Mouse (Mus musculus) hematopoietic stem cell, adult 5-6 weeks (primary cell): ENCODE measurements at regions not wholly inside any gene's neighbourhood (a gene's known extent, or its start where the extent isn't known, plus 50 kb on each side); places are given as distances from the start of the nearest gene placed in this dataset.

ENCODE experiments used
- ATAC-seq, 2 experiments: fragments of 125-278 bp in 1 of 2; replicated peaks in 1 of 2; 2 replicates each; pipeline ENCODE4 v1.8.0; 2016 to 2017; ENCODE audit warnings: inconsistent platforms in 2 of 2, mild to moderate bottlenecking in 2 of 2, moderate number of reproducible peaks in 2 of 2, low read depth in 1 of 2, moderate TSS enrichment in 1 of 2; ENCODE audit not compliant: low FRiP score in 2 of 2, poor library complexity in 2 of 2, severe bottlenecking in 2 of 2, insufficient read depth in 1 of 2, low TSS enrichment in 1 of 2

- no peak for ATAC-seq
These were observed 171.7 kb upstream of the Rbfox1 start for GRCm38 (mm10) chr16:5713476-5713875.

- no peak for ATAC-seq
These were observed 175.3 kb upstream of the Rbfox1 start for GRCm38 (mm10) chr16:5709831-5710230.

GRCm38 (mm10) chr16:5700731-5701255 lies 184.4 kb upstream of the Rbfox1 start:
- no peak for ATAC-seq

GRCm38 (mm10) chr16:5688322-5688721 lies 196.8 kb upstream of the Rbfox1 start:
- no peak for ATAC-seq

- ATAC-seq: no peak
These were observed 211.7 kb upstream of the Rbfox1 start for GRCm38 (mm10) chr16:5673372-5673960.

- no peak for ATAC-seq
These were observed 212.3 kb upstream of the Rbfox1 start for GRCm38 (mm10) chr16:5672871-5673270.

GRCm38 (mm10) chr16:5668403-5668967 lies 216.7 kb upstream of the Rbfox1 start:
- ATAC-seq: no peak

- no peak for ATAC-seq
These were observed 223.2 kb upstream of the Rbfox1 start for GRCm38 (mm10) chr16:5661918-5662317.

- no peak for ATAC-seq
These were observed 233.6 kb upstream of the Rbfox1 start for GRCm38 (mm10) chr16:5651551-5651950.

GRCm38 (mm10) chr16:5651002-5651401 lies 234.2 kb upstream of the Rbfox1 start:
- no peak for ATAC-seq

- no peak for ATAC-seq
These were observed 245.2 kb upstream of the Rbfox1 start for GRCm38 (mm10) chr16:5639956-5640355.

- ATAC-seq: no peak
These were observed 255.2 kb upstream of the Rbfox1 start for GRCm38 (mm10) chr16:5629996-5630395.

- no peak for ATAC-seq
These were observed 257.2 kb upstream of the Rbfox1 start for GRCm38 (mm10) chr16:5627910-5628309.

GRCm38 (mm10) chr16:5627117-5627909 lies 257.8 kb upstream of the Rbfox1 start:
- no peak for ATAC-seq

GRCm38 (mm10) chr16:5625159-5625558 lies 260.0 kb upstream of the Rbfox1 start:
- no peak for ATAC-seq

- ATAC-seq: no peak
These were observed 264.6 kb upstream of the Rbfox1 start for GRCm38 (mm10) chr16:5620566-5620965.

GRCm38 (mm10) chr16:5616356-5616755 lies 268.8 kb upstream of the Rbfox1 start:
- no peak for ATAC-seq

- no peak for ATAC-seq
These were observed 289.8 kb upstream of the Rbfox1 start for GRCm38 (mm10) chr16:5595359-5595758.
